Mouse (Mus musculus): ENCODE measurements around the gene Pianp.

GRCm38 (mm10) chr6:125009129-125009180, 12.5 kb downstream of the Pianp start, which contains the start of gene Zfp384:
- TF ChIP-seq CTCF (IDR thresholded peaks at IDR 0.05) (no peak), POLR2A (IDR thresholded peaks at IDR 0.05; ENCODE audit: insufficient read depth, low read depth, low read length) (no peak)

Measured in heart, adult 2 months (tissue).